Mouse (Mus musculus): ENCODE measurements at regions not wholly inside any gene's neighbourhood (a gene's known extent, or its start where the extent isn't known, plus 50 kb on each side); places are given as distances from the start of the nearest gene placed in this dataset.

DNA sequence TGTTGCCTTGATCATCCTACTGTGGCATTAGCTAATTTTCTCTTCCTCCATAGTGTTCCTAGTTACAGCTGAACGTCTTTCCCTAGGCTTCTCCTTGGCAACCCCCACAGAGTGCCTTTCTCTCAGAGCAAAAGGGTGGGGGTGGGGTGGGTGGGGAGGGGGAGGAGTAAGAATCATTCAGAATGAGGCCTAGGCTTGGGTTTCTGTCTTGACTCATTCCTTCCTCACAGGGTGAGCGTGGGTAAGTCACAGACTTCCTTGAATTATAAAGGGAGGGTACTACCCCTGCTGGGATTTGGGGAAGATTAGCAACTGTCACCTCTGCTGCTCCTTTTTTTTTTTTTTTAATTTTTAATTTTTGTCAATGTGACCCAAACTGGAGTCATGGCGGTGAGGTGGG lies 114.5 kb downstream of the Dhx35 start:
- WGBS = 48% methylated on average over 3 of the region's 3 CpGs
- no peaks in the 10 kb centered on the region for H3K4me1 ChIP-seq

GRCm38 (mm10) chr2:158910325-158910724 lies 115.7 kb downstream of the Dhx35 start:
- ATAC-seq (ENCODE audit: low FRiP score, low read depth) = no peak
- H3K27me3 ChIP-seq (replicated peaks) = no peaks in the 10 kb centered on the region
- WGBS = 65% methylated on average over 8 of the region's 8 CpGs
- no peaks in the 10 kb centered on the region for H3K4me1 ChIP-seq
- no peak overlapping the region for H3K27ac ChIP-seq
- no peak overlapping the region for H3K4me2 ChIP-seq (replicated peaks)
- H3K36me3 ChIP-seq = no peaks in the 10 kb centered on the region
- H3K9ac ChIP-seq = no peak overlapping the region
- H3K9me3 ChIP-seq = no peaks in the 10 kb centered on the region
- H3K4me3 ChIP-seq = no peak overlapping the region

More for the DNA sequence above, 114.5 kb downstream of the Dhx35 start:
- H3K4me3 ChIP-seq = no peak overlapping the region
- no peak for ATAC-seq (ENCODE audit: low FRiP score, low read depth)
- no peaks in the 10 kb centered on the region for H3K27me3 ChIP-seq (replicated peaks)
- H3K9me3 ChIP-seq = no peaks in the 10 kb centered on the region
- no peak overlapping the region for H3K9ac ChIP-seq
- H3K4me2 ChIP-seq (replicated peaks) = no peak overlapping the region
- H3K36me3 ChIP-seq = no peaks in the 10 kb centered on the region
- no peak overlapping the region for H3K27ac ChIP-seq

- Histone ChIP-seq H3K27me3 (replicated peaks) (no peaks in the 10 kb centered on the region), H3K36me3 (no peaks in the 10 kb centered on the region), H3K9me3 (no peaks in the 10 kb centered on the region), H3K4me3 (no peak overlapping the region), H3K4me1 (no peaks in the 10 kb centered on the region), H3K27ac (no peak overlapping the region), H3K4me2 (replicated peaks) (no peak overlapping the region), H3K9ac (no peak overlapping the region)
- no peak for ATAC-seq (ENCODE audit: low FRiP score, low read depth)
- 63% methylated on average over 7 of the region's 7 CpGs for WGBS
Observed at GRCm38 (mm10) chr2:158911191-158911590, 116.6 kb downstream of the Dhx35 start.

DNA sequence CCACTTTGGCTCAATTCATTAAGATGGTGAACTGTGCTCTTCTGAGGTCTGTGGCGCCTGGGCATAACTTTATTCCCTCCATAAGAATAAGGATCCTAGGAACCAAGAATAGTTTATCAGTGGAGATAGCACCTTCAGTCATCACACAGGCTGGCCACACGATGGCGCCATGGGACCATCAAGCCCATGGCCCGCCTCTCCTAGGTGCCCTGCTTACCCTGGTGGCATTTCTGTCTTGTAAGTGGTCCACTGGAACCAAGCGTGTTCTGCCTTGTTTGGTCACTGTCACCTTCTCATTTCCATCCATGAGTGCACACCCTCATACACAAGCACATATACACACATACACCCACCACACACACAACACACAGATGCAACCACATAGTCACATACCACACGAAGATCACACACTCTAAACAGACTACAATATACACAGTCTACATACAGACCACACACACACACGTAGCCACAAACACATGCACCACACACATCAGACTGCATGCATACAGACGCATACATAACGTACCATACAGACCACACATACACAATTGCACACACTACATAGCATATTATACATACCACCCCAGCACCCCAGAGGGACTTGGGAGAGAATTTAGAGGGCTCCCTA lies 118.1 kb downstream of the Dhx35 start:
- Histone ChIP-seq H3K4me2 (replicated peaks) (no peak overlapping the region), H3K9ac (no peak overlapping the region), H3K27me3 (replicated peaks) (no peaks in the 10 kb centered on the region), H3K9me3 (no peaks in the 10 kb centered on the region), H3K4me1 (no peaks in the 10 kb centered on the region), H3K27ac (no peak overlapping the region), H3K4me3 (no peak overlapping the region), H3K36me3 (no peaks in the 10 kb centered on the region)
- WGBS = 39% methylated on average over 9 of the region's 9 CpGs
- peak; percentile 29 for ATAC-seq (ENCODE audit: low FRiP score, low read depth)

GRCm38 (mm10) chr2:158917398-158917797 lies 122.8 kb downstream of the Dhx35 start:
- Histone ChIP-seq H3K4me3 (no peak overlapping the region), H3K36me3 (no peaks in the 10 kb centered on the region), H3K4me1 (no peaks in the 10 kb centered on the region), H3K27ac (no peak overlapping the region), H3K27me3 (replicated peaks) (no peaks in the 10 kb centered on the region), H3K4me2 (replicated peaks) (no peak overlapping the region), H3K9me3 (no peaks in the 10 kb centered on the region), H3K9ac (no peak overlapping the region)
- ATAC-seq (ENCODE audit: low FRiP score, low read depth) = no peak
- 70% methylated on average over 6 of the region's 6 CpGs for WGBS

- Histone ChIP-seq H3K4me1 (no peaks in the 10 kb centered on the region), H3K4me2 (replicated peaks) (no peak overlapping the region), H3K36me3 (no peaks in the 10 kb centered on the region), H3K9me3 (no peaks in the 10 kb centered on the region), H3K27ac (no peak overlapping the region), H3K9ac (no peak overlapping the region), H3K4me3 (no peak overlapping the region), H3K27me3 (replicated peaks) (no peaks in the 10 kb centered on the region)
- no peak for ATAC-seq (ENCODE audit: low FRiP score, low read depth)
- WGBS = 85% methylated on average over 5 of the region's 5 CpGs
Observed at GRCm38 (mm10) chr2:158918312-158918711, 123.7 kb downstream of the Dhx35 start.

DNA sequence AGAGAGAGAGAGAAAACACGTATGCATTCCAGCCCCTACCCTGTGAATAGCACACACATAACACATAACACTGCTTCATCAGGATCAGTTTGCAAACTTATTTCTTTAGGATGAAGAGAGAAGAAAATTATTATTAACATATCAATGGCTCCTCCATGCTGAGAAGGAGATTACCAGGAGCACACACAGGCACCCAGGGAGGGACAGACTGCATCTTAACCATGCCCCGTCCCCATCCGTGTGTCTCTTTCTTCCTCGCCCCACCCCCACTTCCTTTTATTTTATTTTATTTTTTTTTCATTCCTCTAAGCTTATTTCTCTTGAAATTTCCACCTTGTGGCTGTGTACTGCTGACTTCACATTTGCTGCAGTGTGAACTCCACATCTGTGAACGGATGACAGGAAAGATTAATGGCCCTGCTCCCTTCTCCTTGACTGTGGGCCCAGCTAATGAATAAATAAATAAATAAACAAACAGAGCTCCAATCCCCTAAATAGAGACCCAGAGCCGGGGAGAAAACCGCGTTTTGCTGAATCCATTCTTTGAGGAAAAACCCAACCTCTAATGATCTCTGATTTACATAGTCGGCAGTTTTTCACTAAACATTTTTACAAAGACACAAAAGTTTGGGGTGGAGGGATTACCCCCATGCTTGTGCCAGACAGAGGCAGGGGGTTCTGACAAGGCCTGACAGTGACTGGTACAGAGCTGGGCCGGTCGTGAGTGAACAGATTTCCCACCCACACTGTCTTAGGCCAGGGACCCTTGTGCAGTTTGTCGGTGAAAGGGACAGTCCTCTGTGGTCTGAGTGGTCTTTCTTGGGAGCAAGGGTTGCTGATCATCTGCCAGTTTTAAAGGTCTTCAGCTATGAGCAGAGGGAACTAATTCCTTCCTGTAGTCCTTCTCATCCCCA lies 127.0 kb downstream of the Dhx35 start:
- H3K36me3 ChIP-seq = no peaks in the 10 kb centered on the region
- H3K27ac ChIP-seq = no peak overlapping the region
- H3K4me1 ChIP-seq = no peaks in the 10 kb centered on the region
- H3K27me3 ChIP-seq (replicated peaks) = no peaks in the 10 kb centered on the region
- 65% methylated on average over 12 of the region's 12 CpGs for WGBS
- no peak overlapping the region for H3K4me2 ChIP-seq (replicated peaks)
- ATAC-seq (ENCODE audit: low FRiP score, low read depth) = no peak
- no peaks in the 10 kb centered on the region for H3K9me3 ChIP-seq
- H3K4me3 ChIP-seq = no peak overlapping the region
- H3K9ac ChIP-seq = no peak overlapping the region

- Histone ChIP-seq H3K4me2 (replicated peaks) (no peak overlapping the region), H3K27ac (no peak overlapping the region)
- ATAC-seq (ENCODE audit: low FRiP score, low read depth) = no peak
Observed at GRCm38 (mm10) chr2:158922766-158923165, 128.2 kb downstream of the Dhx35 start.

DNA sequence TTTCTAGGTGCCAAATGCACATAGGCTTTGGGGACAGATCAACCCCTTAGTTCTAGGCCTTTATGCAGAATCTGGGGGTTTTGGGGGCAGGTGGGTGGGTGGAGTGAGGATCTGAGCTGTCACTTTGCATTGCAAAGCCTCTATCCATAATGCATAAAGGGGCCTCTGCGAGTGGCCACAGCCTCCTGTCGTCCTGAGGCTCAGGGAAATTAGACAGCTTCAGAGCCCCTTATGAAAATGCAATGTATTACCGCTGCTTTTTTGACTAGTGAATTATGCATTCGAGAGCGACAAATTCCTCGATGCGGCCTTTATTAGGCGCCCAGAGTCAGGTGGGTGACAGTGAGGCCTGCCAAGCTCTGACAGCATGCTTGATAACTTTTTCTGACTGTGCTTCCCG lies 134.9 kb downstream of the Dhx35 start:
- H3K4me3 ChIP-seq = no peak overlapping the region
- H3K4me1 ChIP-seq = no peaks in the 10 kb centered on the region
- H3K27ac ChIP-seq = no peak overlapping the region
- 59% methylated on average over 9 of the region's 9 CpGs for WGBS
- H3K4me2 ChIP-seq (replicated peaks) = no peak overlapping the region
- no peak for ATAC-seq (ENCODE audit: low FRiP score, low read depth)
- H3K9ac ChIP-seq = no peak overlapping the region
- H3K27me3 ChIP-seq (replicated peaks) = no peaks in the 10 kb centered on the region
- H3K36me3 ChIP-seq = no peaks in the 10 kb centered on the region
- H3K9me3 ChIP-seq = no peaks in the 10 kb centered on the region

More at GRCm38 (mm10) chr2:158922766-158923165, 128.2 kb downstream of the Dhx35 start:
- WGBS = 56% methylated on average over 5 of the region's 5 CpGs
- Histone ChIP-seq H3K9me3 (no peaks in the 10 kb centered on the region), H3K4me3 (no peak overlapping the region), H3K27me3 (replicated peaks) (no peaks in the 10 kb centered on the region), H3K36me3 (no peaks in the 10 kb centered on the region), H3K9ac (no peak overlapping the region), H3K4me1 (no peaks in the 10 kb centered on the region)

- WGBS = 87% methylated on average over 2 of the region's 2 CpGs
- Histone ChIP-seq H3K4me2 (replicated peaks) (no peak overlapping the region), H3K9me3 (no peaks in the 10 kb centered on the region; the same call in 1 of the 2 replicates), H3K4me1 (no peaks in the 10 kb centered on the region), H3K27ac (no peak overlapping the region), H3K9ac (no peak overlapping the region), H3K4me3 (no peak overlapping the region), H3K27me3 (replicated peaks) (no peaks in the 10 kb centered on the region), H3K36me3 (no peaks in the 10 kb centered on the region)
- ATAC-seq (ENCODE audit: low FRiP score, low read depth) = no peak
Observed at GRCm38 (mm10) chr2:158937948-158938565, 143.4 kb downstream of the Dhx35 start.

DNA sequence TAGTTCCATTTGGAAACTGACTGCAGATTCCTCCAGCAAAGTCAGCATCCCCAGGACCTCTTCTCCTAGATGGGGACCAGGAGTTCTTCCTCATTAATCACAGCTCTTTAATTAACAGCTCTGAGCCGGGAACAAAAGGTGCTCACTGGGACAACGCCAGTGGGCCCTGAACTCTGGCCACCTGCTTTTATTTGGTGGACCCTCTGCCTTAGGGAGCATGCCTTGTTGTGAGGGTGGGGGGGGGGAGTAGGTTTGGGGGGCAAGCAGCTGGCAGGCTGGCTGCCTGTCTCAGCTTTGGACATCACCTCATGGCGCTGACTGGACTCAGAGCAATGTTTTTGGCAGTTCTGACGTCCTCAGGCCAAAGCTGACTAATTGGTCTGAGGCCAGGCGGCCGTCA lies 154.8 kb downstream of the Dhx35 start:
- no peak overlapping the region for H3K4me3 ChIP-seq
- no peaks in the 10 kb centered on the region for H3K9me3 ChIP-seq
- no peak overlapping the region for H3K9ac ChIP-seq
- WGBS = 39% methylated on average over 6 of the region's 6 CpGs
- H3K4me1 ChIP-seq = no peaks in the 10 kb centered on the region
- H3K27ac ChIP-seq = no peak overlapping the region
- H3K27me3 ChIP-seq (replicated peaks) = no peaks in the 10 kb centered on the region
- ATAC-seq (ENCODE audit: low FRiP score, low read depth) = 0 out of 2 replicates have a peak, but pooled peaks have one; percentile 44
- no peaks in the 10 kb centered on the region for H3K36me3 ChIP-seq
- no peak overlapping the region for H3K4me2 ChIP-seq (replicated peaks)

- Histone ChIP-seq H3K4me3 (no peak overlapping the region), H3K9ac (no peak overlapping the region), H3K4me1 (no peaks in the 10 kb centered on the region), H3K27me3 (replicated peaks) (no peaks in the 10 kb centered on the region), H3K4me2 (replicated peaks) (no peak overlapping the region), H3K27ac (no peak overlapping the region), H3K36me3 (no peaks in the 10 kb centered on the region), H3K9me3 (no peaks in the 10 kb centered on the region)
- WGBS = 38% methylated on average over 3 of the region's 3 CpGs
- ATAC-seq (ENCODE audit: low FRiP score, low read depth) = no peak
Observed at GRCm38 (mm10) chr2:158951061-158951460, 156.5 kb downstream of the Dhx35 start.

Data from neural tube, embryonic 12.5 days (tissue).